In the genomic region with DNA sequence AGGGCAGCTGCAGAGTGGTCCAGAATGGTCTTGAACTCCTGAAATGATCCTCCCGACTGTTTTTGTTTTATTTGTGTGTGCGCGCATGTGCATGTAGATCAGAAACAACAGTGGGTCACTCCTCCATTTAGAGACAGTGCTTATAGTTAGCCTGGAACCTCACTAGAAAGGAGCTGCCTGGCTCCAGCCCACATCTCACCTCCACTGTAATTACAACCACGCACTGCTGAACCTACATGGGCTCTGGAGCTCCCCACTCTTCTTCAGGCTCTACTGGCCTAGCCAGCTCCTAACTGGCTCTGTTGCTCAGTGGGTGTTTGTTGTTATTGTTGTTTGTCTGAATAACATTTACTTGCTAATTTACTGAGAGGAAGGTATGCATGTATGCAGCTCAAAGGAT, we compare ENCODE assay signal across 26 mouse cellular contexts. TPM values are rescaled to one million over a fixed set of nuclear protein-coding genes. Genes with fewer than 3 reads are reported as not detected.
DNase-seq lines count a peak whose midpoint lies in the region; ATAC-seq and TF ChIP-seq lines count a peak whose summit lies in the region.
"Had no signal": no experiment of that assay in that cellular context is flagged by ENCODE, and none has a peak within 500 bp of the region (broad histone marks: within the 10 kb centered on the region; RNA-seq: fewer than 3 reads in every experiment).

No protein-coding gene starts in this region.

- DNase-seq in frontal cortex, postnatal 14 days (ENCODE audit: low spot score in 2 of 2), result no peak
- peak; percentile 5 for DNase-seq in gastrocnemius, adult 2 months
- no peak for DNase-seq in gastrocnemius, postnatal 4 days (ENCODE audit: low spot score in 2 of 2)
- DNase-seq: adrenal gland, adult 2 months; adrenal gland, postnatal 10 days; adrenal gland, postnatal 25 days; cerebellum, adult 11 months; cerebellum, adult 18-20 months; cerebellum, adult 8-10 months; cerebellum, adult 9-11 months; cerebellum, postnatal 14 days; cerebellum, postnatal 36 days; embryo, embryonic 11 days had no signal

- H3K27ac ChIP-seq in gastrocnemius, adult 2 months, result no peak overlapping the region
- 0 out of 2 replicates have a peak overlapping the region, but pooled peaks have one; percentile 14 for H3K27ac ChIP-seq in olfactory bulb, adult 2 months (ENCODE audit: insufficient read depth, low read depth, low read length)
- H3K27ac ChIP-seq: embryonic facial prominence, embryonic 13.5 days; embryonic facial prominence, embryonic 15.5 days; forebrain, embryonic 10.5 days; forebrain, embryonic 12.5 days had no signal

- H3K4me3 ChIP-seq in gastrocnemius, adult 2 months, result no peak overlapping the region
- H3K4me3 ChIP-seq in olfactory bulb, adult 2 months (ENCODE audit: insufficient read depth, low read depth, low read length), result no peak overlapping the region
- H3K4me3 ChIP-seq: embryonic facial prominence, embryonic 13.5 days; embryonic facial prominence, embryonic 15.5 days; erythroblast, embryonic 14.5 days; forebrain, embryonic 10.5 days; forebrain, embryonic 12.5 days had no signal

- intact Hi-C loops in gastrocnemius, adult 2 months (cut with DNase I), result no loop called here

- peak; percentile 59; the same call in 1 of the 2 replicates for ATAC-seq in frontal cortex, adult (ENCODE audit: low TSS enrichment)
- no peak for ATAC-seq in activated CD4-positive, CD25-positive, alpha-beta regulatory T cell, adult 4 months
- ATAC-seq: CD4-positive, CD25-positive, alpha-beta regulatory T cell, adult 4 months; forebrain, embryonic 14.5 days; forebrain, embryonic 16.5 days; Patski had no signal

- peaks cover 29% of the 10 kb centered on the region for H3K4me1 ChIP-seq in olfactory bulb, adult 2 months (ENCODE audit: control insufficient read depth, insufficient read depth, low read length)

- 71% methylated on average over 4 of the region's 4 CpGs for WGBS in olfactory bulb, adult 2 months

- TF ChIP-seq POLR2A in olfactory bulb, adult 2 months (IDR thresholded peaks at IDR 0.05; ENCODE audit: insufficient read depth, low read depth, low read length), result no peak

- no peak for TF ChIP-seq CTCF in gastrocnemius, adult 2 months (IDR thresholded peaks at IDR 0.05)
- no peak for TF ChIP-seq CTCF in olfactory bulb, adult 2 months (IDR thresholded peaks at IDR 0.05; ENCODE audit: insufficient read depth, low read depth, low read length)

RNA-seq across cellular contexts. Expression of a gene that starts 7.3 kb away (rescaled TPM):
- 1 to 10 TPM; 5.1 to 5.8 TPM for total RNA-seq in gastrocnemius, adult 2 months (2021)
- total RNA-seq in gastrocnemius, postnatal 4 days (2021), result 10 to 100 TPM; 25.9 to 34.5 TPM
- not detected in 2 replicates for polyA plus RNA-seq in olfactory bulb, adult 2 months (2012; ENCODE audit: insufficient read depth, insufficient read length, low replicate concordance, missing spikeins)
- 10 to 100 TPM; 36.2 to 70.0 TPM for polyA plus RNA-seq in activated CD4-positive, CD25-positive, alpha-beta regulatory T cell, adult 4 months (2017; shearing (Covaris generic))

RNA-seq across cellular contexts. Expression of a gene that starts 13.0 kb away (rescaled TPM):
- 100 to 1,000 TPM; 211 to 334 TPM for total RNA-seq in gastrocnemius, adult 2 months (2021)
- 100 to 1,000 TPM; 182 to 186 TPM for total RNA-seq in gastrocnemius, postnatal 4 days (2021)
- polyA plus RNA-seq in olfactory bulb, adult 2 months (2012; ENCODE audit: insufficient read depth, insufficient read length, low replicate concordance, missing spikeins), result not detected in 2 replicates
- polyA plus RNA-seq in activated CD4-positive, CD25-positive, alpha-beta regulatory T cell, adult 4 months (2017; shearing (Covaris generic)), result 100 to 1,000 TPM; 262 to 298 TPM

RNA-seq across cellular contexts. Expression of a gene that starts 30.0 kb away (rescaled TPM):
- under 1 TPM; 0.77 to 0.98 TPM for total RNA-seq in gastrocnemius, adult 2 months (2021)
- 1 to 10 TPM; 6.7 to 7.1 TPM for total RNA-seq in gastrocnemius, postnatal 4 days (2021)
- not detected in 2 replicates for polyA plus RNA-seq in olfactory bulb, adult 2 months (2012; ENCODE audit: insufficient read depth, insufficient read length, low replicate concordance, missing spikeins)
- under 1 TPM in 1 of 2 experiments, not detected in 1; 0.83 TPM for polyA plus RNA-seq in activated CD4-positive, CD25-positive, alpha-beta regulatory T cell, adult 4 months (2017; shearing (Covaris generic))
- total RNA-seq: G1E had no signal
- polyA plus RNA-seq: erythroblast, embryonic 14.5 days; G1E had no signal

RNA-seq across cellular contexts. Expression of a gene that starts 35.4 kb away (rescaled TPM):
- 1 to 10 TPM; 3.6 to 6.4 TPM for total RNA-seq in gastrocnemius, adult 2 months (2021)
- total RNA-seq in gastrocnemius, postnatal 4 days (2021), result 10 to 100 TPM; 25.8 to 26.8 TPM
- polyA plus RNA-seq in olfactory bulb, adult 2 months (2012; ENCODE audit: insufficient read depth, insufficient read length, low replicate concordance, missing spikeins), result not detected in 2 replicates
- polyA plus RNA-seq in activated CD4-positive, CD25-positive, alpha-beta regulatory T cell, adult 4 months (2017; shearing (Covaris generic)), result 10 to 100 TPM; 17.1 to 21.8 TPM
- polyA plus RNA-seq: Patski had no signal

RNA-seq across cellular contexts. Expression of a gene that starts 48.0 kb away (rescaled TPM):
- total RNA-seq in gastrocnemius, adult 2 months (2021), result 1 to 10 TPM; 1.8 to 5.4 TPM
- 10 to 100 TPM; 13.6 to 14.9 TPM for total RNA-seq in gastrocnemius, postnatal 4 days (2021)
- polyA plus RNA-seq in olfactory bulb, adult 2 months (2012; ENCODE audit: insufficient read depth, insufficient read length, low replicate concordance, missing spikeins), result not detected in 2 replicates
- 1 to 10 TPM; 3.0 to 3.2 TPM for polyA plus RNA-seq in activated CD4-positive, CD25-positive, alpha-beta regulatory T cell, adult 4 months (2017; shearing (Covaris generic))
